9 mouse cellular contexts compared by ENCODE assay signal in genomic region chr1:194722329-194722728, GRCm38 (mm10).
DNase-seq lines count a peak whose midpoint lies in the region; ATAC-seq and TF ChIP-seq lines count a peak whose summit lies in the region.
"Had no signal": no experiment of that assay in that cellular context is flagged by ENCODE, and none has a peak within 500 bp of the region (broad histone marks: within the 10 kb centered on the region; RNA-seq: fewer than 3 reads in every experiment).

No protein-coding gene starts in this region.

- no peak overlapping the region for H3K9ac ChIP-seq in liver, embryonic 14.5 days (replicated peaks)
- H3K9ac ChIP-seq: embryonic facial prominence, embryonic 15.5 days had no signal

- TF ChIP-seq EP300 in liver, embryonic 14.5 days (IDR thresholded peaks at IDR 0.05; ENCODE audit: low read depth): no peak

- no peak for TF ChIP-seq POLR2A in cortical plate, adult 2 months (IDR thresholded peaks at IDR 0.05; ENCODE audit: extremely low read depth, insufficient read depth, low read length)

- no peaks in the 10 kb centered on the region for H3K27me3 ChIP-seq in liver, embryonic 14.5 days (ENCODE audit: control insufficient read depth, insufficient read depth, low read length)
- H3K27me3 ChIP-seq: embryonic facial prominence, embryonic 15.5 days had no signal

- peak; percentile 55; the same call in 1 of the 2 replicates for ATAC-seq in granulocyte monocyte progenitor cell, adult 5-6 weeks (replicated peaks; ENCODE audit: poor library complexity, severe bottlenecking)
- 0 out of 2 replicates have a peak, but pooled peaks have one; percentile 43 for ATAC-seq in liver, embryonic 14.5 days (ENCODE audit: insufficient read depth)
- no peak for ATAC-seq in CD4-positive, CD25-positive, alpha-beta regulatory T cell, adult 4 months

- no peaks in the 10 kb centered on the region for H3K9me3 ChIP-seq in liver, embryonic 14.5 days (ENCODE audit: control insufficient read depth, low read length)
- H3K9me3 ChIP-seq: embryonic facial prominence, embryonic 15.5 days had no signal

- no peak overlapping the region for H3K27ac ChIP-seq in cortical plate, adult 2 months (ENCODE audit: insufficient read depth, low read length)
- H3K27ac ChIP-seq in liver, embryonic 14.5 days: no peak overlapping the region
- H3K27ac ChIP-seq: embryonic facial prominence, embryonic 15.5 days had no signal

- DNase-seq in A20 (ENCODE audit: low read depth, low spot score): peak; percentile 6
- peak; percentile 68 to 74 for DNase-seq in adrenal gland, adult 18-20 months (ENCODE audit: low spot score in 2 of 2)
- DNase-seq in kidney, postnatal 25 days: peak; percentile 75 to 85
- peak; percentile 20 to 36 (median 32) for DNase-seq in liver, embryonic 14.5 days (ENCODE audit: low read depth in 3 of 3, low spot score in 3 of 3)
- peak; percentile 55 for DNase-seq in right cerebral cortex, postnatal 14 days

- no peak overlapping the region for H3K4me3 ChIP-seq in cortical plate, adult 2 months (ENCODE audit: insufficient read depth, low read length)
- no peak overlapping the region for H3K4me3 ChIP-seq in liver, embryonic 14.5 days (ENCODE audit: insufficient read depth in 1 of 2, low read depth in 2 of 2, low read length in 2 of 2)
- H3K4me3 ChIP-seq: embryonic facial prominence, embryonic 15.5 days had no signal

- H3K4me1 ChIP-seq in cortical plate, adult 2 months (ENCODE audit: control insufficient read depth, insufficient read depth, low read length): peaks cover 4% of the 10 kb centered on the region; the same call in 1 of the 2 replicates
- no peaks in the 10 kb centered on the region for H3K4me1 ChIP-seq in liver, embryonic 14.5 days (replicated peaks; ENCODE audit: control insufficient read depth in 2 of 2, insufficient read depth in 2 of 2, low read length in 1 of 2)

- peak; percentile 65 for TF ChIP-seq CTCF in cortical plate, adult 2 months (IDR thresholded peaks at IDR 0.05; ENCODE audit: extremely low read depth, insufficient read depth, low read length)
- TF ChIP-seq CTCF in liver, embryonic 14.5 days (IDR thresholded peaks at IDR 0.05; ENCODE audit: low read depth): peak; percentile 67

- no peak overlapping the region for H3K4me2 ChIP-seq in liver, embryonic 14.5 days (ENCODE audit: low read depth)
- H3K4me2 ChIP-seq: embryonic facial prominence, embryonic 15.5 days had no signal

- H3K36me3 ChIP-seq in liver, embryonic 14.5 days (replicated peaks; ENCODE audit: control insufficient read depth, insufficient read depth, low read depth): no peaks in the 10 kb centered on the region
- H3K36me3 ChIP-seq: embryonic facial prominence, embryonic 15.5 days had no signal

- 40% methylated on average over 2 of the region's 2 CpGs for WGBS in liver, embryonic 14.5 days (ENCODE audit: insufficient replicate concordance)

Comparison
In these comparisons a context has a peak if more than half of its experiments do, and no peak if none do; other contexts are left out.
1. DNase-seq: peak in every context shown above with its lines; median percentile 80 in kidney, postnatal 25 days; 71 in adrenal gland, adult 18-20 months; 55 in right cerebral cortex, postnatal 14 days; 32 in liver, embryonic 14.5 days; 6 in A20.